Mouse (Mus musculus) c-Kit-positive CD71-positive TER-119-positive erythroid progenitor cells, embryonic 14.5 days (primary cell): ENCODE data around the gene Sptb.

Source experiments
- DNase-seq: peaks from one replicate; pipeline ENCODE4 v3.0.0-alpha.2; 2013; ENCODE audit warnings: low spot score

Sptb gene

DNA sequence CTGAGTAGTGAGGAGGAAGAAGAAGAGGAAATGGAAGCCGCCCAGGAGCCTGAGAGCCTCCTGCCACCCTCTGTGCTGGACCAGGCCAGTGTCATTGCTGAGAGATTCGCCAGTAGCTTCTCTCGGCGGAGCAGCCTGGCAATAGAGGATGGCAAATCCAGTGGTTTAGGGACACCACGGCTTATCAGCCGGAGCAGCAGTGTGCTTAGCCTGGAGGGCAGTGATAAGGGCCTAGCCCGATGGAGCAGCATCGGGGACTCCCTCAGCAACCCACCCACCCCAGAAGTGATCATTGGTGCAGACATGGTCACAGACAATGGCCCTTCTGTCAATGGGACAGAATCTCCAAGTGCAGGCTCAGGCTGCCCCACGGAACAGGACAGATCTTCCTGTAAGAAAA lies 134.3 kb downstream of the Sptb start:
- DNase-seq, result peak; percentile 48

DNA sequence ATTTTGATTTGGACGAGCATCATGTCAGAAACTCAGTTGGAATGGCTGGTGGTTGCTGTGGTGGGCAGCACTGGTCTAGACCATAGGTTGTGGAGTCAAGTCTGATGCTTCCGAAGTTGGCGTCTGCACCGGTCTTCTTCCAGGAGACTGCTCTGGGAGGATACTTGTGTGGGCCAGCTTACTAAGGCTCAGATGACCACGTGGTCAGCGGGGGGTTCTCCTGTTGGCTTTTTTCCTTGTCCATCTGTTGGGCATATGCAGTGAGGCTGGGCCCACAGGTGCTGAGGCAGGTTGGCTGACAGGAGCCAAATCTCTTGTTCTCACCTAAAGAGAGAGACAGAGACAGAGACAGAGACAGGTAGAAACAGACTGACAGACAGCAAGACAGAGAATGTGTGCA lies 135.5 kb downstream of the Sptb start:
- DNase-seq, result no peak

DNA sequence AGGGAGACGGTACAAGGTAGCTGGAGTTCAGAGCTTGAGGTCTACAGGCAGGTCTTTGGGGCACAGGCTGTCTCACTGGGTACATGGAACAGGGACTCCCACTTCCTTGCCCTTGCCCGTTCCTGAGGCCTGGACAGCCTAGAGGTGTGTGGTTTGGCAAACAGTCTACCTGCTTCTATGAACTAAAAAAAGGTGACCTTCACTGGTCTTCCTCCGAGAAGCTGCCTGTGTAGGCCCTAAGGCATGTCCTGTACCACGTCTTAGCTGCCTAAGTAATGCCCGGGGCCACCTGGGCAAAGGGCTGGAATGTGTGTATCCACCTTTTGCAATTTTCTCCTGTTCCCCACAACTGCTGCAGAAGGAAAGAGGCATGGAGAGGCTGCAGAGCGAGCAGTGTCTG lies 137.0 kb downstream of the Sptb start:
- no peak for DNase-seq

DNA sequence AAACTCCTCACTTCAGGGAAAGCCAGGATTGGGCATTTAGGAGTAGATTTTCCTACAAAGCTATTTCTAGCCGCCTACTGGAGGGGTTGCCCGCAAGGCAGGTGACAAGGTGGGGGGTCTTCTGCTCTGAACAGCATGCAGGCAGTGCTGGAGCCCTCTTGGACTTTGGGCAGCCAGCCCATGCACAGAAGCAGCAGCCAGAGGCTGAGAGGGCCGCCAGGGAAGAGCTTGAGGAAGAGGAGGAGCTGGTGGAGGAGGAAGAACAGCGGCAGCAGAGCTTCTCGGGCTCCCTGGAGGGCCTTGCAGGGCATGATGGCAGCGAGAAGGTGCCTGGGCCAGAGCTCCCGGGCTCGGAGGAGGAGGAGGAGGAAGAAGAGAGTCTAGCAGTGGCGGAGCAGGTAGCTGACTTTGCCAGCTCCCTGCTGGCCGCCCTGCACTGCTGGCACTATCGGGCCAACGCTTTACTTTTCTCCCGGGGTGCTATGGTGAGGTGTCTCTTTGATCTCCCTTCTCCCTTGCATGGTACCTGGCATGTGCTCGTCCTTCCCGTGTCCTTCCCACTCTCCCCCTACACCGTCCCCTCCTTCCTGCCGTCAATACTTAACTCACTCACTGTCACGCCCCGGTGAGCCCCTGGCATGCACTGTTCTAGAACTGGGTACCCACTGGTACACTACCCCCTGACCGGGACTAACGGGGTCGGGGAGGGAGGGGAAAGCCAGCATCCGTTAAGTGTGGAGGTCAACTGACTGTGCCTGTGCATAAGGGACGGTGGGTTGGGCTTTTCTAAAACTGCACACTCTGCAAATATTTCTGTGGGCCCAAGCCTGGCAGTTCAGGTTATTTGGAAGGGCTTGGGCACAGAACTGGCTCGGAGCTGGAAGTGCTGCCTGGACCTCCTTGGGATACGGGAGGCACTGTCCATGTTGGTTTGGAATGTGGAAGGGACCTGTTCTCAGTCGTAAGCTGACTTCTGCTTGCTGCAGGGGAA lies 137.8 kb downstream of the Sptb start:
- DNase-seq, result no peak

DNA sequence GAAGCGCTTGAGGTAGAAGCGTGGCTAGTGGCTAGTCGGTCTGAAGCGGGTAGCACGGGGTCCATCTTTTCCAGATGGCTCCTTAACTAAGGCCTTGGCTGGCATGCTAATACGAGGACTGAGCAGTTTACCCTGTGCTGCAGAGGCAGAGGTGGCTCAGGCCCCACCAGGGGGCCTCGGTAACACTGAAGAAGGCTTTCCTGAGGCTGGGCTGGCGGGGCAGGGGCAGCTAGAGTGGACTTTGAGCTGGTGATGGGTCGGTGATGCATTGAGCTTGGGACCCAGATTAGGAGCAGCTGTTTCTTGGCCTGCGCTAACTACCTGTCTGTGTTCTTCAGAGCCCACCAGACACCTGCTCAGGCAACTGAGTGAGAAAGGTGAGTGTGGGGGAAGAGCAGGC lies 139.1 kb downstream of the Sptb start:
- no peak for DNase-seq

DNA sequence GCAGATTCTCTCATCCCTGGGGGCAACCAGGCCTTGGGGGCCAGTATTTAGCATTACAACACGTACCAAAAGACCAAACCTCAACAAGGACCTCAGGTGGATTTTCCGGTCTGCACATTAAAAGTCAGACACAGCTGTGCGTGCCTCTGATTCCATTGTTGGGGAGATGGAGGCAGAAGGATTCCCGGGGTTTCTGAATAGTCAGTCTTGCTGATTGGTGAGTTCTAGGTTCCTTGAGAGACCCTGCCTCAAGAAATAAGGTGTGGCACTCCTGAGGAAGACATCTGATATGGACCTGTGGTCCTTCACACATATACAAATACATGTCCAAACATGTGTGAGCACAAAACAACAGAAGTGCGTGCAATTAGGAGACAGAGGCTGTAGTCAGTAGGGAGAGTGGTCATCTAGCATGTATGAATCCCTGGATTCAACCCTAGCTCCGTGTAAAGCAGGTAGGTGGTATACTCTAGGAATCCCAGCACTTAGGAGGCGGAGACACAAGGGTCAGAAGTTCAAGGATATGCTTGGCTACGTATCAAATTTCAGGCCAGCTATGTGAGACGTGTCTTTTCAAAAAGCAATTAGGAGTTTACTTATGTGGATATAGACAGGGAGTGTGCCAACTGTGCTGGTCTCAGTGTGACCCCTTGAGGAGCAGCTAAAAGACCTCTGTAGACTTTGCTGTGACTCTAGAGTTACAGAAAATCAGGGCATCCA lies 140.0 kb downstream of the Sptb start:
- DNase-seq, result no peak

DNA sequence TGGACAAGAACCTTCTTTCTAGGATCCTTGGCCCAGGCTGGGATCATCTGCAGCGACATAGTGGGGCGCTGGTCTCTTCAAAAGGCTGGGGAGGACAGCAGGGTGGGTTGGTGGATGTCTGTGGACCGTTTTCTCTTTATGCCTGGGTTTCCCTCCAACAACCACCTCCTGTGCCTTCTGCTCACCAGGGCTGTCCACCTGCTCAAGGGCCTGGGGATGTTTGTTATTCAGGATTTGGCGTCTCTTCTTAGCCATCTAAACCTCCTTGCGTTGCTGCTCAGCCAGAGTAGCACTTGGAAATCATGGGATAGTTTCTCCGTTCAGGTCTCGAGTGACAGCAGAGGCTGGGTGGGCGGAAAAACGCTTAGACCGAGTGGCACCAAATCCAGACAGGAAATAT lies 144.1 kb downstream of the Sptb start:
- DNase-seq, result no peak

DNA sequence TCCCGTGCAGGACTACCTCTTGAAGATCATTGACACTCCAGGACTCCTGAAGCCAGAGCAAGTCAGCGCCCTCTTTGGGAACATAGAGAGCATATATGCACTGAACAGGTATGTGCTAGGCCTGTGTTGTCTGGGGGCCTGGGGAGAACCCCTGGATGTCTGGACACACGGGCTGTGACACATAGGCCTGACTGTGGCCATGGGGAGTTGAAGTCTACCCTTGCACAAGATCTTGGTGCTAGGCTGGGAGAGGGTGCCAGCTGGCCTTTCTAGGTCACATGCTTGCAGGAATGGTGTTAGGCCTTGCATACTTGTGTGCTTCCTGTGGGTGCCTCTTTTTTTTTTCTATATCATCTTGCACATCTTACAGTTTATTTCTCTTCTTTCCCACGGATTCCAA lies 148.2 kb downstream of the Sptb start:
- DNase-seq, result no peak

DNA sequence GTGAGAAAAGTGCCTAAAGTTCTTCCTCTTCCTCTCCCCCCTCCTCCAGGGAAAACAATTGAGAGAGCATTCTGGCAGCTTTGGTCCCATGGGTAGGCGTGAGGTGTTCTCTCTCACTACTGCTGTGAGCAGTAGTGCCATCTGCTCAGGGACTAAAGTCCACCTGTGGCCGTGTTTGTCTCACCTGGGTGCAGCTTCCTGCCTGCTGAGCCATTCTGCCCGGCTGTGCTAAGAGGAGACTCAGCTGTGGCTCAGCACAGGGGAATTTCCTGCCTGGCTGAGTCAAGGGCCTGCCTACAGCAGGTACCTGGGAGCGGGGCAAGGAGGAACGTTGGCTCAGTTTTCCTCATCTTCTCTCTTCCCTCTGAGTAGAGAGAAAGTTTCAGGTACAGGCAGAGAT lies 152.1 kb downstream of the Sptb start:
- no peak for DNase-seq

DNA sequence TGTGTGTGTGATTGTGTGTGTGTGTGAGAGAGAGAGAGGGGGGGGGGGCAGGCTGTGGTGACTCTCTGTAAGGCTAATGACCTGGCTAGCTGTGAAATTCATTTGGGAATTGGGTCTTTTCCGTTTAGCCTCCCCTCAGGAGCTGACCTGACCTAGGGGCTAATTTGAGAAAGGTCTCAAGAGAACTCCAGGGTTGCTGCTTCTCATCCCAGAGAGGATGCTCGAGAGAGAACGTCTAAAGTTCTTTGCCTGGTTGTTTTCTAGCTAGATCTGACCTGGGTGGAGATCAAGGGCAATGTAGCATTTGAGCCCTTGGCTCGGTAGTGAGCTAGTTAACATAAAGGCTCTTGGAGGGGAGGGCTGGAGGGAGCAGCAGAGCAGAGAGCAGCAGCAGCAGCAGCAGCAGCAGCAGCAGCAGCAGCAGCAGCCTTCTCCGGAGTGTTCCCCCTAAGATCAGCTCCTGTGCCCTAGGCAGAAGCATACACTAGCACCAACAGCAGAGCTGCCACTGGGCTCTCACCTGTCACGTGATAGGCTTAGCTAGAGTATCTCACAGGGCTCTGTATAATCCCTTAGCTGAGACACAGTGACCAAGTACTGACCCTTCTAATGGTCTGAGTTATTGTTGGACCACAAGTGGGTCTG lies 153.5 kb downstream of the Sptb start:
- no peak for DNase-seq

DNA sequence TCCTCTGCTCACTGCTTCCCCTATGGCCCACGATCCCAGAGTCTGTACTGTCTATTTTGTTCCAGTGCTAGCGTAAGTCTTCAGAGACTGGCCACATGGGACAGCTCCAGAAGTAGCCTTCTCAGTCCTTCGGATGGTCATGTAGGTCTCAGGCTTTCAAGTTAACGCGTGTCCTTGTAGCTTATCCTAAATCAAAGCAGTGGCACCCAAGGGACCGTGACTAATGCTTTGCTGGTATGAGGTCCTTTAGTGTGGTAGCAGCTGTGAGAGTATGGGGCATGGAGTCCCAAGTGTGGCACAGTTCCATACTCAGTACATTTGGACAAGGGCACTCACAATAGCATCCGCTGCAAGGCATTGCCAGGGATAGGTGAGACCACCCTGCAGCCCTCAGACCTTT lies 154.2 kb downstream of the Sptb start:
- DNase-seq, result no peak

DNA sequence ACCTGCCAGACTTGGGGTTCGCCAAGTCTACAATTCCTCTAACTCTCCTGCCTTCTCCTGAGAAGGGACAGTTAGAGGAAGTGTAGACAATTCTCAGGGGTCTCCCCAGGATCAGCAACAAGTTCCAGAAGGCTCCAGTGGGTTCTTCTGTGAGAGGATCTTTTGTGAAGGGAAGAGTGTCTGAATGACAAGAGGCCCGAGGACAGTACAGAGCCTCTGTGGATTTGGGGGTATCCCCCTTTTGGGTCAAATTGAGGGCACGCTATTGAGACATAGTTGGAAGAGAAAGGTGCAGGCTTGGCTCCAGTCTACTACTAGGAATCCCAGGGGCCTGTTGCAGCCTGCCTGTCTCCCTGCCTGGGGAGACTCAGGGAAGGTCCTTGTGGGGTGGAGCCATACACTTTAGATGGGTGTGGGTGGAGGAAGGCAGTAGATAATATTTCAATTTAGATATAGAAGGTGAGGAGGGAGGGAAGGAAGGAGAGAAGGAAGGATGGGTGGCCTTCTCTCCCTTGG lies 155.4 kb downstream of the Sptb start:
- no peak for DNase-seq

DNA sequence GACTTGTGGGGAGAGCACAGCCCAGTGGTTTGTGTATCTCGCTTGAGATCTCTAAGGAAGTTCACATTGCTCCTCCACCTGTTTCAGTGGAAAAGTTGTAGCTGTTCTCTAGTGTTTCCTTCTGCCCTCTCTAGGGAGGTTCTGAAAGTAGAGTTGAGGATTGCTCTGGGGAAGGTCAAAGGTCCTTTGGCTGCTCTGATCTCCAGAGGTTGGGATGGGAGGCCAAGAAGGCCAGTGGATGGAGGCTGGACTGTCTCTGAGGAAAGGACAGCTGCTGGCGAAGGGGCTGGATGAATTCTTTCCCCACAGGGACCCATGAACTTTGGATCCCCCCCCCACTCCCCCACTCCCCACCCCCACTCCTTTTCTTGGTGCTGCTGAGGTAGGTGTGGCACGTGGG lies 156.0 kb downstream of the Sptb start:
- DNase-seq, result no peak

DNA sequence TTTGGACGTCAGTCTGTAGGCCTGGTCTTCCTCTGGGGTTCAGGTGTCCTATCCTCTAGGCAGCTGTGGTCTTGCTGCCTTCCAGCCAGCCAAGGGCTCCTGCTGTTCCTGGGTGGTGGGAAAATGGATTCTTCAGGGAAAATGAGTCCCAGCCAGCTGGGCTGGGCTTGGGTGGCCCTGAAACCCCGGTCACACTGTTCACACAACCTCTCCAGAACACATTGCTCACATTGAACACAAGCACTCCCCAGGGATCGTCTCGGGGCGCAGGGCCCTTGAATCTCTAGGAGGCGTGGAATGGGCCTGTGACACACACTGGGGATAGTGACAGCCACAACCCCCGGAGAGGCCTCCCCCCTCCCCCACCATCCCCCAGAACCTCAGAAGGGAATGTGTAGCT lies 156.4 kb downstream of the Sptb start:
- DNase-seq, result no peak

DNA sequence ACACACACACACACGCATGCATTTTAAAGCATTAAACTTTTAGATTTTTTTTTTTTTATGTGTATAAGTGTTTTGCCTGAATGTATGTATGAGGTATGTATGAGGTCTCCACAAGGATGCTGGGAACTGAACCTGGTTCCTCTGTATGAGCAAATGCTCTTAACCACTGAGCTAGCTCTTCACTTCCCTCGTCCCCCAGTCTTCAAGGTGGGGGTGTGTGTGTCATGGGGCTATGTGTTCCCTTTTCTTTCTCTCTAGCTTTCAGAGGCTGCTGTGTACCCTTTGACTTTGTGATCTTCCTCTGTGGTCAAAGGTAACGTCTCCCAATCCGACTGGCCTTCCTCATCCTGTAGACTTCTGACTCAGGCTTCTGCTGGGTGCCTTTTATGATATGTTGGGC lies 157.4 kb downstream of the Sptb start:
- no peak for DNase-seq

DNA sequence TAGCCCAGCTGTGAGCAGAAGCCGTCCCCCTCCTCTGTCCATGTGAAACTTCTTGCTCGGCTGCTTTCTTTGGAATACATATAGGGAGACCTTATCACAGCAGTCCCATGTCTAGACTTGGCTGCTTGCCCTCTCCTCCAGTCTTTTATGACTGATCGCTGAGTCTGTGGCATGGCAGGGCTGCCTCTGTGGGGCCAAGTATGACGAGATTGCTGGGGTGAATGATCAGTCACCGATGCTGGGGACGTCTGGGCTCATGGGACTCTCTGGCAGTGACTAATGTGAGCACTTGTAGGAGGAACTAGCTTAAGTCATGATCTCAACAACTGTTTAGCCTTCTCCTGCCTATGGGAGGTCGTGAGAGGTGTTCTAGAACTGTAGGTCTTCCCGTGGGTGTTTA lies 158.0 kb downstream of the Sptb start:
- no peak for DNase-seq

DNA sequence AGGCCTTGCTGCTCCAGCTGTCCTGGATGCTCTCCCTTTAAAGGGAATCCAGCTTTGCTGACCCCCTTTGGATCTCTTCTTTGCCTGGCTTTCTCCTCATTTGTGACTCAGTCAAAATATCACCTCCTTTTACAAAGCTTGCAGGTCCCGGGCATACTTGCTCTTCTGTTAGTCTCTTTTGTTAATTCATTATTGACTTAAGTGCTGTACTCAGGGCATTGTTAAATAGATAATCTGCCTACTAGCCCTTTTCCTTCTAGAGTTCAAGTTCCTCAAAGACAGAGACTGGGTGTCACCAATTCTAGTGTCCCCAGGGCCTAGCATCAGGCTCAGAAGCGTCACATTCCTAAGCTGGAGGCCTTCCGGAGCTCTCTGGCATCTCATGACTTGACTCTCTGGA lies 161.1 kb downstream of the Sptb start:
- DNase-seq, result no peak

DNA sequence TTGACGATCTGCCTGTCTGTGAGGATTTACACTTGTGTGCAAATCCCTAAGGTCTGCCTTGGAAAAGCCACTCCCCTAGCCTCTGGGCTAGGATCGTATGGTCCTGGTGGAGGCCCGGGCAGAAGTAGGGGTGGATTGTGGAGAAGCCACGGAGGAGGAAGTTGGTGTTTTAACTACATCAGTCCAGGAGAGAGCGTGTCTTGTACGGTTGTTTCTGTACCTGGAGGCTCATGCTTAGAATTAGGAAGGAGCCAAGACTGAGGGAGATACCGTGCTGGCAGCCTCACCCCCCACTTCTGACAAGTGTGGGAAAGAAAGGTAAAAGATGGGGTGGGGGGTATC lies 162.3 kb downstream of the Sptb start:
- DNase-seq, result no peak

DNA sequence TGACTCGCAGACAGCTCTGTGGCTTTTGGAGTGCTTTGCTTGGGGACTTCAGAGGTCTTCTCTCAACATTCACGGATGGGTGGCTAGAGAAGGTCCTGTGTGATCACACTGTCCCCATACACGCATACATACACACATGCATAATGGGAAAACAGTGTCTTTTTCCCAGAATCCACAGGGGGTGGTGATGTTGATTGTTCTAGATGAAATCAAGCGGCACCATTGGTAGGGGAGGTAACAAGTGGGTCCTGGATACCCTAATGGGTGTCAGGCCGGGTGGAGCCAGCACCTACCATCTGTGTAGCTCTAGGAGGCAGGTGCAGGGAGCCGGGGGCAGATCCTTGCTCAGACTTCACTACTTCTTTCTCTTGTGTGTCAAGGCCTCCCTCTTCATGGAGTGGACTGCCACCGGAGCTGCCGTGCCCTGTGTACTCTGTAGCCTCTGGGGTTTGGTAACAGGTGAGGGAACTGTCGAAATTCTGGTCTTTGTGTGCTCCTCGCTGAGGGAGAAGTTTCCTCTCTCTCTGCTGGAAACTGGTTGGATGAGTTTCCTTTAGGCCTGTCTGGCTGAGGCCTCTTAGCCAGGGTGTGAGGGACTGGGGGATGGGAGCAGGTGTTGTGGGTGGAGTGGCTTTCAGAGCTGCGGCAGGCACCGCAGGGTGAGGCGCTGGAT lies 162.8 kb downstream of the Sptb start:
- no peak for DNase-seq

DNA sequence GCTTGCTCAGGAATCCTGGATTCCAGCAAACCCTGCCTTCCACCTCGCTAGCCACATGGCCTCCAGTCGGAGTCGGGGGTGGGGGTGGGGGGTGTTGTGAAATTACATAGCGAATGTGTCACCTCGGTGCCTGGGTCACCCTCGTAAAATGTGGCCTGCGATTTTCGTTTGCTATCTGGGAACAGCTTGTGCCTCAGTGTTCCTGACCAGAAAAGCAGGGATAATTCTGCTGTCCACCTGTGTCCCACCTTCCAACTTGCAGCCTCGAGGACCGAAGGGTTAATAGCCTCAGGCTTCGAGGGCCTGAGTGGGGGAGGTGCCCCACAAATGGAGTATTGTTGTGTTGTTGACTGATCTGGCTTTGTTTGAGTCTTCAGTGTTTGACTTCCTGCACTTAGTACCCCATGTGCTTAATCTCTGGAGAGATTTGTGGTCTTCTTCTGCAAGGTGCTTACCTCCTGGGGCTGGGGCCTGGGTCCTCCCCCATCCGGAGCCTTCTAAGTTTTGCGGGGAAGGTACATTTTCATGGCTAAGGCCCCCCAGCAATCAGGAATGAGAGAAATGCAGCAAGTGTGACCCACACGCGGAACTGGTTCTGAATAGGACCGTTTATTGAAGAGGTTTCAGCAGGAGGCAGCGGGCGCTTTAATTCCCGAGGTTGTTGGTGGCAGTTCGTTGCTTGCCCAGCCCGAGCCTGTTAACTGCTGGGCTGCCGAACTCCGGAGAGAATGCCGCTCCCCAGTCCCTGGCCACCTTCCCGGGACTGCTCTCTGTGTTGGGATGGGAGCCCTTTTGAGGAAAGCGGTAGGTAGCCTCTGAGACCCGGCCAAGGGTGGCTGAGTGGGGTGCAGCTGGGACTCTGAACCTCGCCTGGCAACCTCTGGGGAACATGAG lies 163.7 kb downstream of the Sptb start:
- no peak for DNase-seq

DNA sequence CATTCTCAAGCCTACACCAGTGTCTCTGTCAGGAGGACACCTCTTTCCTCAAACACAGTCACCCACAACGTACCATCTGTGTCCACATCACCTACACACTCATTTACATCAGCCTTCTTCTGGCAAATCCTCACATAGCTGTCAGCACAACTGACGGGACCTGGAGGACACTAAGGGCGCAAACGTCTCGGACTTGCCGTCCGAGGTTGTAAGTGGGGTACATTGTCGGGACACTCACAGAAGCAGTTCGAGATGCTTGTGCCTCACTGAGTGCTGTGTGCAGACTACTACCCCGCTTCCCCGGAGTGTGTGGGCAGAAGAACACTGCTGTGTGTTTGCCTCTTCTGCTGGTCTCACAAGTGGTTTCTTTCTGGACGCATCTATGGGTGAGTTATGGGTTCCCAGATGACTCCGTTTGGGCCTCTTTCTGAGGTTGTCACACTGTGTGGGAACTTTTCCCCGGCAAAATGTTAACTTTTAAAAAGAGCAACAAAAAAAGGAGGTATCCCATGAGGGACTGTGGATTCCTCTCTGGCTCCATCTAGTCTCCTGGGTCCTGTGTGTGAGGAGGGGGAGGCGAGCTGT lies 164.5 kb downstream of the Sptb start:
- no peak for DNase-seq
